Mouse (Mus musculus): ENCODE measurements around the gene Ubqln4.

Ubqln4 gene

DNA sequence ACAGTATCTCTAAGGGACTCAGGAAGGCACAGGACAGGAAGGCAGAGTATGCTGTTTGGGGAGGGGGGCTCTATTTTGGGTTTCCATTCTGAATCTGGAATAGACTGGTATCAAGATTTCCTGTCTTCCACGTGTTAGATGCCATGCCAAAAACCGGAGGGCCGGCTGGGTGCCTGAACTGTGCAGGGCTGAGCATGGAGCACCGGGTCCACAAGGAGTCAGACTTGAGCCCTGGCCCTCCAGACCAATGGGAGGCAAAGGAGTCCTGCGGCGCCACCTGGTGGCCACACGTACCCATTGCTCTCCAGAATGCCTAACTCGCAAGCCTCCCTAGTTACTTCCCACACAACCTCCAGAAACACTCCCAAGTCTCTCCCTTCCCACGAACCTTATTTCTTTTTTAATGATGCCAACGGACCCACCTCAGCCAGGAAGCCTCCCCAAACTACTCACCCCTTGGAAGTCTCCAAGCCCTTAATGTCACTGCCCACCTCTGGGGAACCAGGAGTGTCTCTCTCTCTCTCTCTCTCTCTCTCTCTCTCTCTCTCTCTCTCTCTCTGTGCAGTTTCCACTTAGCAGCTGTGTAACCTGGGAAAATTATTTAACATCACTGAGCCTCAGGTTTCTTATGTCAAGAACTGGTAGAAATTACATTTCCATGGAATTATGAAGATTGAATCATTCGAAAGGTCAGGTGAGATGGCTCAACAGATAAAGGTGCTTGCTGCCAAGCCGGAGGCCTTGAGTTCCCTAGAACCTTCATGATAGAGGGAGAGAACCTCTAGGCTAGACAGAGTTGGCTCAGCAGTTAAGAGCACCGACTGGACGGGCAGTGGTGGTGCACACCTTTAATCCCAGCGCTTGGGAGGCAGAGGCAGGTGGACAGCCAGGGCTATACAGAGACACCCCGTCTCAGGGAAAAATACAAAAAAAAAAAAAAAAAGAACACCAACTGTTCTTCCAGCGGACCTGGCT, 27.1 kb upstream of the Ubqln4 start:
- peak; percentile 88 for DNase-seq (ENCODE audit: low read depth)

GRCm38 (mm10) chr3:88527565-88527964, 26.0 kb upstream of the Ubqln4 start:
- DNase-seq (ENCODE audit: low read depth): no peak

GRCm38 (mm10) chr3:88528646-88529045, 24.9 kb upstream of the Ubqln4 start:
- no peak for DNase-seq (ENCODE audit: low read depth)

- DNase-seq (ENCODE audit: low read depth): no peak
These were observed 24.2 kb upstream of the Ubqln4 start for GRCm38 (mm10) chr3:88529204-88530000.

DNA sequence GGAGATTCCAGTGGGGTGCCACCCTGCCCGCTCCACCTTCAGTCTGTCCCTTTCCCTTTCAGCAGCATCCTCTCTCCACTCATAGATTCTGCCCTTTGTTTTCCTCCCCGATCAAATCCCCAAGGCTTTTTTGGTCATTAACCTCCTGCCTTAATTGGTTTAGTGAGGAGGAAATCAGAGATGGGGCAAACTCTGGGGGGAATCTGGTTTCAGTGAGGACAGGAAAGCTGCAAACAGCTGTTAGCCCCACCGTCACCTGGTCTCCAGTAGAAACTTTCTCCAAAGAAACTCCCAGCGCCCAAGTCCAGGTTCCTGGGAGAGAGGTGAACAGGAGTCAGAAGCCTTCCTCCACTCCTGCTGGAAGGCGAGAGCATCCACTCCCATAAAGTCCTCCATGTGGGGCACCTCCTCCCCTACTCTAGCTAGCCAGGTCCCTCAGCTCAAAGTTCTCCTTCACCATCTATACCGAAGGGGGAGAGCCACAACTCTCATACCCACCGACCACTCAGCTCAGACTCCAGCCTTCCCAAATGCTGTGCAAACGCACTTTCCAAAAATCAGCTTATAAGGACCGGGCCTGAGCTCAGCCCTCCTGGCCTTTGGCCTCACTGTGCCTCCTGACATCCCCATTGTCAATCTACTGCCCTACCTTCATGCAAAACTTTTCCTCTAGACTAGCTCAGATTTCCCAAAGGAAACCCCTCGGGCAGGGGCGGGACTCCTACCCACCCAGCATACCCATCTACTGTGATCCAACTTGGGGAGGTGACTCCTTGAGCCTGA, 23.3 kb upstream of the Ubqln4 start:
- DNase-seq (ENCODE audit: low read depth): no peak

- no peak for DNase-seq (ENCODE audit: low read depth)
These were observed 21.9 kb upstream of the Ubqln4 start for GRCm38 (mm10) chr3:88531348-88532298.

DNA sequence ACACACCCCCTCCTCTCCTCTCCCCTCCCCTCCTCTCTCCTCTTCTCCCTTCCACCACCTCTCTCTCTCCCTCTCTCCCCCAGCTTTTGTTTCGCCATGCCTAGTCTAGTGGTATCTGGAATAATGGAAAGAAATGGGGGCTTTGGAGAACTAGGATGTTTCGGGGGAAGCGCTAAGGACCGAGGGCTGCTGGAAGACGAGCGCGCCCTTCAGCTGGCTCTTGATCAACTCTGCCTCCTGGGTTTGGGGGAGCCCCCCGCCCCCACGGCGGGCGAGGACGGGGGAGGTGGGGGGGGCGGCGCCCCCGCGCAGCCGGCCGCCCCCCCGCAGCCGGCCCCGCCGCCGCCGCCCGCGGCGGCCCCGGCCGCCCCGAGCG, 21.3 kb upstream of the Ubqln4 start, which contains the start of gene Mex3a:
Gene Mex3a, plus strand, starts transcription at position 97 of the 376 bp plus-strand sequence.
- no peak for DNase-seq (ENCODE audit: low read depth)

DNA sequence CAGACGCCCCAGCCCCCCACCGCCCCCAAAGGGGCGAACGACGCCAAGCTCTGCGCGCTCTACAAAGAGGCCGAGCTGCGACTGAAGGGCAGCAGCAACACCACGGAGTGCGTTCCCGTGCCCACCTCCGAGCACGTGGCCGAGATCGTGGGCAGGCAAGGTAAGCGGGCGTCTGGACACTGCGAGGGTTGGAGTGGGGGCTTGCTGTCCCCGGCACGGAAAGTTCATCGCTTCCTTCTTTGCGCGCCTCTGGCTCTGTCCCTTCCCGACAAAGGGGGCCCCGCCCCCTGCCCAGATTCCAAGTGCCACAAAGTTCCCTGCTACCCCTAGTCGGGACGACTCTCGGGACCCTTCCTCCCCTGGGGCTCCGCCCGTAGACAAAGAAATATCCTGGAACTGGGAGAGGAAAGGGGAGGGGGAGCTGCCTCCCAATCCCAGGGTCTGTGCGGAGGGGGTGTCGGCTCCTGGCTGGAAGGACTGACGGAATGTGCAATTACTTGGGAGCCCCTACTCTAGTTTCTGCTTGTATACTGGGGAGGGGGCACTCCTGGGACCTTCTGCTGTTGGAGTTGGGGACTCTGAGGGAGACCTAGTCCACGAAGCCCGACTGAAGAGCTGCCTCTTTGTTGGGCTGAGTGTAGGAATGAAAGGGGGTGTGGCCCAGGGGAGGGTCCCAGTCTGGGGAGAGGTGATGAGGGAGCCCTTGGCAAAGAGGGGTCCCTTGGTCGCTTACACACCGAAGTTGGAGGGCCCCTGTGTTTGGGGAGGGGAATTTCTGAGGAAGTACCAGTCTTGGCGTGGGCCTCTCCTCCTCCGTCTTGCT, 20.7 kb upstream of the Ubqln4 start:
- no peak for DNase-seq (ENCODE audit: low read depth)

- no peak for DNase-seq (ENCODE audit: low read depth)
These were observed 19.9 kb upstream of the Ubqln4 start for GRCm38 (mm10) chr3:88533706-88534105.

GRCm38 (mm10) chr3:88535005-88535404, 18.6 kb upstream of the Ubqln4 start:
- no peak for DNase-seq (ENCODE audit: low read depth)

- no peak for DNase-seq (ENCODE audit: low read depth)
These were observed 18.0 kb upstream of the Ubqln4 start for GRCm38 (mm10) chr3:88535527-88535926.

- DNase-seq (ENCODE audit: low read depth): no peak
These were observed 17.2 kb upstream of the Ubqln4 start for GRCm38 (mm10) chr3:88536103-88536930.

DNA sequence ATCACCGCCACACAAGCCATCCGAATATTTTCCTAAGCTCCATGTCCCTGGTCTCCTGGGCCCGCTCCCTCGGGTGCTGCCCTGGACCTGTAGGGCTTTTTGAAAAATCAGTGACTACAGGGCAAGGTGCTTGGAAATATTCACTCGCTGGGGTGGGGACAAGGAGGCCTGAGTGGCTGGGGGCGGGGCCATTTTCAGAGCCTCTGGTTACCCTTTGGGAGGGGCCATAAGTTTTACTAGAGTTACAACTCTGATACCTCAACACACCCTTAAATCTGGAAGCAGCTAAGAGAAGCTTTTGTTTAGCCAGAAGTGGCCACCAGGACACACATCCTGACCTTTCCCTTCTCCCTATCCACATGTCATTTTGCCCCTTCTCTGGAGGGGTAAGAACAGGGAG, 16.4 kb upstream of the Ubqln4 start:
- no peak for DNase-seq (ENCODE audit: low read depth)

DNA sequence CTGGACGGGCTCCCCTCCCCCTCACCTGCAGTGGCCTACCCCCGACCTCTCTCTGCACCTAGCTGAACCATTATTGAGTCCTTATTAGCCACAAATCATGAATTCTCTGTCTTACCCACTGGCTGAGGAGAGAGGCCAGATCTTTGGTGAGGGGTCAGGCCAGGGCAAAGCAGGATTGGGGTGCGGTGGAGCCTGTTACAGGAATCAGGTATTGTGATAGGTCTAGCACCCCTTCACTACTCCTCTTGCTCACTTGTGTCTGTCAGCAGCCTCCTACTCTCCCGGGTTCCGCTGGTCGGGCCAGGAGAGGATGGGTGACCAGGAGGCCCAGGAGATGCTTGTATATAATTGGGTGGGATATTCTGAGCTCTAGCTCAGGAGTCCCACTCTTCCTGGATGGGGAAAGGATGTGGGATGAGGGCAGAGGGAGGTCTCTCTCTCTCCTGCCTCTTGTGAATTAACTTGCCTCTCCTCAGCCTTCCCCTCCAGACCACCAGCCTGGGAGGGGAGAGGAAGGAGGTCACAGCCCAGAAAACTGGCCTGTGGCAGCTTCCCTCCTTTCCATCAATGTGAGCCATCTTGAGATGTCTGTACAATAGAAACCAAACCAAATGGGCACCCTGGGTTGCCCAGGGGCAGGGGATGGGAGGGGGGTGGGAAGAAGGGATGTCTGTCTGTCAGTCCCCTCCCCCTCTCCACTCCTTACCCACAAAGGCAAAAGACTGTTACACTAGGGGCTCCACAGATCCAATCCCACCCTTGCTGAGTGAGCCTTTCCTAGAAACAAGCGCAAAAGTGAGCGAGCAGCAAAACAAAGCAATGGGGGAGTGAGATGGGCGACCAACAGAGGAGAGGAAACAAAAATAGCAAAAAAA, 15.1 kb upstream of the Ubqln4 start:
- DNase-seq (ENCODE audit: low read depth): no peak

- no peak for DNase-seq (ENCODE audit: low read depth)
These were observed 14.2 kb upstream of the Ubqln4 start for GRCm38 (mm10) chr3:88539397-88539796.

GRCm38 (mm10) chr3:88540085-88540484, 13.5 kb upstream of the Ubqln4 start:
- DNase-seq (ENCODE audit: low read depth): no peak

GRCm38 (mm10) chr3:88541622-88542401, 11.7 kb upstream of the Ubqln4 start:
- no peak for DNase-seq (ENCODE audit: low read depth)
